Mouse (Mus musculus): ENCODE results near the gene Coro7. TPM values are rescaled to one million over a fixed set of nuclear protein-coding genes. Genes with fewer than 3 reads are reported as not detected.
"Not testable (repeated sequence)": the region's sequence is repeated elsewhere in the genome, so short reads cannot be mapped to it uniquely, and the experiment has no call there.

The Coro7 gene
- total and polyA plus RNA-seq, 2 experiments, result 6.1 to 22.7 TPM

DNA sequence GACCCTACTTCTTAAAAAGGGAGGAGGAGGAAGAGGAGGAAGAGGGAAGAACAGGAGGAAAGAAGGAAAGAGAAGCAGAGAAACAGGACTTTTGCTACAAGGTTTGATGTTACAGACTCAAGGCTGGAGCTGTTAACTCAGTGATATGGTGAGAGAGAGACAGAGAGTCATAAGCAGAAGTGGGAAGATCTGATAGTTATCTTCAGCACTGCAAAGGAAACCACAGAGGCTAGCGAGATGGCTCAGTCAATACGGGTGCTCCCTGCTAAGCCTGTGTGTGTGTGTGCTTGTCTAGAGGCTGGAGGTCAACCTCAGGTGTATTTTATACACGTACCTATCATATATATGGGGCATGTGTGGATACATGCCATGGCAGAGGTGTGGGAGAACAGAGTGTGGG, 95.8 kb downstream of the Coro7 start:
- H3K27ac ChIP-seq (replicated peaks; ENCODE audit: insufficient read depth, low read depth, low read length), result no peak overlapping the region
- H3K79me2 ChIP-seq (ENCODE audit: control insufficient read depth, insufficient read depth, low read length), result no peaks in the 10 kb centered on the region
- DNase-seq (ENCODE audit: extremely low read depth, low read depth, low spot score), result no peak
- H3K9ac ChIP-seq (ENCODE audit: low read depth, low read length), result no peak overlapping the region
- WGBS, result 75% methylated on average over 3 of the region's 3 CpGs
- H3K4me1 ChIP-seq (ENCODE audit: control insufficient read depth, insufficient read depth, low read length), result peaks cover 5% of the 10 kb centered on the region
- H3K36me3 ChIP-seq (ENCODE audit: control insufficient read depth, insufficient read depth, low read length), result no peaks in the 10 kb centered on the region
- H3K4me3 ChIP-seq (ENCODE audit: insufficient read depth, low read depth, low read length), result no peak overlapping the region
- no peak for TF ChIP-seq CTCF (IDR thresholded peaks at IDR 0.05; ENCODE audit: low read depth, low read length)
- no peak for TF ChIP-seq POLR2A (IDR thresholded peaks at IDR 0.05; ENCODE audit: extremely low read depth, insufficient read depth, low read length)
- no peaks in the 10 kb centered on the region for H3K27me3 ChIP-seq (ENCODE audit: control insufficient read depth, insufficient read depth, low read length)

DNA sequence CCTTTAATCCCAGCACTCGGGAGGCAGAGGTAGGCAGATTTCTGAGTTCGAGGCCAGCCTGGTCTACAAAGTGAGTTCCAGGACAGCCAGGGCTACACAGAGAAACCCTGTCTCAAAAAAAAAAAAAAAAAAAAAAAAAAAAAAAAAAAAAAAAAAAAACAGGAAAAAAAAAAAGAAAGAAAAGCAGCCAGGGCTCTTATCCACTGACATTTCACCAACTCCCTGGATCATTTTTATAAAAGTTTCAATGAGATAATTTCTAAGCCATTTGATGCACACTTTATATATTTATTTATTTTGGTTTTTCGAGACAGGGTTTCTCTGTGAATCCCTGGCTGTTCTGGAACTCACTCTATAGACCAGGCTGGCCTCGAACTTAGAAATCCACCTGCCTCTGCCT, 98.4 kb downstream of the Coro7 start:
- H3K79me2 ChIP-seq (ENCODE audit: control insufficient read depth, insufficient read depth, low read length); H3K4me1 ChIP-seq (ENCODE audit: control insufficient read depth, insufficient read depth, low read length); H3K27ac ChIP-seq (replicated peaks; ENCODE audit: insufficient read depth, low read depth, low read length); H3K27me3 ChIP-seq (ENCODE audit: control insufficient read depth, insufficient read depth, low read length); H3K36me3 ChIP-seq (ENCODE audit: control insufficient read depth, insufficient read depth, low read length); H3K4me3 ChIP-seq (ENCODE audit: insufficient read depth, low read depth, low read length); DNase-seq (ENCODE audit: extremely low read depth, low read depth, low spot score); H3K9ac ChIP-seq (ENCODE audit: low read depth, low read length): not testable (repeated sequence)
- WGBS, result 92% methylated on average over 4 of the region's 4 CpGs

DNA sequence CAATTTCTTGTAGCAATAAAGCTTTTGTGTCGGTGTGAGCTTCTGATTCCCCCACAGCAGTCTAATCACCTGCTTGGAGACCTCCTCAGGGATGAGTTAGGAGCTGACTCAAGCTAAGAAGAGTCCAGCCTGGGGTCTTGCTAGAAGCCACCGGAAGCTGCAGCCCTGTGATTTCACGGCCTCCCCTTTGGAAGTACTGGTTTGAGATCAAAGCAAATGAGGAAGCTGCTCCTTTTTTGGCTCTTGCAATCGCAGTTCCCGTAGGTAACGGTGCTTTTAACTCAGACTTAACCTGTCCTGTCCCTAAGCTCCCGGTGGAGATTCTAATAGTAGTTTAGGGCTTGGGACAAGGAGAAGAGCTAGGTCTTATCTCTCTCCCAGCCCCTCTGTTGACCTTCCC, 100.9 kb downstream of the Coro7 start:
- H3K36me3 ChIP-seq (ENCODE audit: control insufficient read depth, insufficient read depth, low read length), result no peaks in the 10 kb centered on the region
- TF ChIP-seq POLR2A (IDR thresholded peaks at IDR 0.05; ENCODE audit: extremely low read depth, insufficient read depth, low read length) (no peak), CTCF (IDR thresholded peaks at IDR 0.05; ENCODE audit: low read depth, low read length) (no peak)
- no peaks in the 10 kb centered on the region for H3K4me1 ChIP-seq (ENCODE audit: control insufficient read depth, insufficient read depth, low read length)
- no peak overlapping the region for H3K9ac ChIP-seq (ENCODE audit: low read depth, low read length)
- WGBS, result 69% methylated on average over 7 of the region's 7 CpGs
- H3K4me3 ChIP-seq (ENCODE audit: insufficient read depth, low read depth, low read length), result no peak overlapping the region
- H3K27me3 ChIP-seq (ENCODE audit: control insufficient read depth, insufficient read depth, low read length), result no peaks in the 10 kb centered on the region
- H3K27ac ChIP-seq (replicated peaks; ENCODE audit: insufficient read depth, low read depth, low read length), result no peak overlapping the region
- DNase-seq (ENCODE audit: extremely low read depth, low read depth, low spot score), result no peak
- no peaks in the 10 kb centered on the region for H3K79me2 ChIP-seq (ENCODE audit: control insufficient read depth, insufficient read depth, low read length)

DNA sequence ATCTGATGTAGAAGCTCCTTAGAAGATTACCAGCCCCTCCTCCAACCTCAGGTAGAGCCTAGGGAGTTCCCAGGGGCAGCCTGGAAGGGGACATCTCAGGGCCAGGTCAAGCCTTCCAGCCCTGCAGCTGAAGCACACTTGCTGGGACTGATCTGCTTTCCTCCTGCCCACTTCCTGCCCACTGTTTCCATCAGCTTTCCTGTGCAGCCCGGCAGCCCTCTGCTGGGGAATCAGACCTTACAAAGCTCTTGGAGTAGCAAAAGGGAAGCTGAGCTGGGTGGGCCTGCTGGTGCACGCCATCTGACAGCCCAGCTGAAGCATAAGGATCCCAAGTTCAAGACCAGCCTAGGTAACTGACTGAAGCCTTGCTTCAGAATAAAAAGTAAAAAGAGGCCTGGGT, 102.7 kb downstream of the Coro7 start:
- WGBS, result 75% methylated on average over 2 of the region's 2 CpGs
- Histone ChIP-seq H3K27me3 (ENCODE audit: control insufficient read depth, insufficient read depth, low read length) (no peaks in the 10 kb centered on the region), H3K27ac (replicated peaks; ENCODE audit: insufficient read depth, low read depth, low read length) (no peak overlapping the region), H3K4me1 (ENCODE audit: control insufficient read depth, insufficient read depth, low read length) (no peaks in the 10 kb centered on the region), H3K36me3 (ENCODE audit: control insufficient read depth, insufficient read depth, low read length) (no peaks in the 10 kb centered on the region), H3K9ac (ENCODE audit: low read depth, low read length) (no peak overlapping the region), H3K4me3 (ENCODE audit: insufficient read depth, low read depth, low read length) (no peak overlapping the region), H3K79me2 (ENCODE audit: control insufficient read depth, insufficient read depth, low read length) (no peaks in the 10 kb centered on the region)
- TF ChIP-seq POLR2A (IDR thresholded peaks at IDR 0.05; ENCODE audit: extremely low read depth, insufficient read depth, low read length) (no peak), CTCF (IDR thresholded peaks at IDR 0.05; ENCODE audit: low read depth, low read length) (no peak)
- no peak for DNase-seq (ENCODE audit: extremely low read depth, low read depth, low spot score)

Other genes starting within 250 kb of the Coro7 start
- 2.1 and 2.7 TPM in 2 replicates for gene Srl, start 138.0 kb downstream of the Coro7 start, total RNA-seq (2014; rRNA removed)
- gene Srl, start 138.0 kb downstream of the Coro7 start, polyA plus RNA-seq (2012; rRNA removed), result 0.50 and 0.66 TPM in 2 replicates
- 3.2 and 3.8 TPM in 2 replicates for gene Tfap4, start 119.9 kb downstream of the Coro7 start, total RNA-seq (2014; rRNA removed)
- gene Tfap4, start 119.9 kb downstream of the Coro7 start, polyA plus RNA-seq (2012; rRNA removed), result 2.5 and 2.8 TPM in 2 replicates
- 0.47 and 0.55 TPM in 2 replicates for gene Glis2, start 85.1 kb downstream of the Coro7 start, total RNA-seq (2014; rRNA removed)
- gene Glis2, start 85.1 kb downstream of the Coro7 start, polyA plus RNA-seq (2012; rRNA removed), result 1.7 and 2.5 TPM in 2 replicates
- 36.8 and 41.7 TPM in 2 replicates for gene Pam16, start 54.8 kb downstream of the Coro7 start, total RNA-seq (2014; rRNA removed)
- 10.8 and 13.5 TPM in 2 replicates for gene Pam16, start 54.8 kb downstream of the Coro7 start, polyA plus RNA-seq (2012; rRNA removed)
- gene Vasn, start 39.8 kb downstream of the Coro7 start, total RNA-seq (2014; rRNA removed), result 4.0 and 5.1 TPM in 2 replicates
- gene Vasn, start 39.8 kb downstream of the Coro7 start, polyA plus RNA-seq (2012; rRNA removed), result 12.6 and 18.0 TPM in 2 replicates
- gene Dnaja3, start 39.8 kb downstream of the Coro7 start, total RNA-seq (2014; rRNA removed), result 76.3 and 81.0 TPM in 2 replicates
- 37.7 and 43.1 TPM in 2 replicates for gene Dnaja3, start 39.8 kb downstream of the Coro7 start, polyA plus RNA-seq (2012; rRNA removed)
- 10.0 and 11.2 TPM in 2 replicates for gene Nmral1, start 39.6 kb upstream of the Coro7 start, total RNA-seq (2014; rRNA removed)
- 4.8 and 7.8 TPM in 2 replicates for gene Nmral1, start 39.6 kb upstream of the Coro7 start, polyA plus RNA-seq (2012; rRNA removed)
- gene Hmox2, start 46.6 kb upstream of the Coro7 start, total RNA-seq (2014; rRNA removed), result 40.7 and 52.9 TPM in 2 replicates
- 25.4 and 28.3 TPM in 2 replicates for gene Hmox2, start 46.6 kb upstream of the Coro7 start, polyA plus RNA-seq (2012; rRNA removed)
- 46.2 and 47.4 TPM in 2 replicates for gene Cdip1, start 110.5 kb upstream of the Coro7 start, total RNA-seq (2014; rRNA removed)
- gene Cdip1, start 110.5 kb upstream of the Coro7 start, polyA plus RNA-seq (2012; rRNA removed), result 101 and 116 TPM in 2 replicates
- not detected in 2 replicates for gene 4930562C15Rik, start 155.6 kb upstream of the Coro7 start, total RNA-seq (2014; rRNA removed)
- gene 4930562C15Rik, start 155.6 kb upstream of the Coro7 start, polyA plus RNA-seq (2012; rRNA removed), result not detected in 2 replicates
- 4.0 and 7.1 TPM in 2 replicates for gene Ubald1, start 200.5 kb upstream of the Coro7 start, total RNA-seq (2014; rRNA removed)
- 13.6 and 15.5 TPM in 2 replicates for gene Ubald1, start 200.5 kb upstream of the Coro7 start, polyA plus RNA-seq (2012; rRNA removed)
- 28.2 and 42.8 TPM in 2 replicates for gene Mgrn1, start 206.5 kb upstream of the Coro7 start, total RNA-seq (2014; rRNA removed)
- gene Mgrn1, start 206.5 kb upstream of the Coro7 start, polyA plus RNA-seq (2012; rRNA removed), result 59.0 and 71.0 TPM in 2 replicates